Mouse (Mus musculus) intestine, postnatal 0 days (tissue): Measurements from ENCODE around the gene Steap2. TPM values are rescaled to one million over a fixed set of nuclear protein-coding genes. Genes with fewer than 3 reads are reported as not detected.

Experiments
- ATAC-seq: fragments of 200-750 bp; cut with Nextera tagmentation; 2 replicates; pipeline ENCODE4 v1.8.0; 2017; ENCODE audit warnings: mild to moderate bottlenecking, moderate TSS enrichment, moderate library complexity
- H3K27ac ChIP-seq: fragments of 300-500 bp; sonication (generic); 2 replicates; pipeline ENCODE4 v1.5.1; 2014; ENCODE audit warnings: mild to moderate bottlenecking, low read depth, low read length, moderate library complexity
- H3K27me3 ChIP-seq: fragments of 300-500 bp; sonication (generic); replicated peaks from 2 replicates; pipeline ENCODE4 v1.6.1; 2014; ENCODE audit warnings: low read length, mixed read lengths; ENCODE audit not compliant: control insufficient read depth, insufficient read depth
- H3K36me3 ChIP-seq: fragments of 300-500 bp; sonication (generic); 2 replicates; pipeline ENCODE4 v1.6.1; 2014; ENCODE audit warnings: mild to moderate bottlenecking, moderate library complexity; ENCODE audit not compliant: control insufficient read depth, insufficient read depth
- H3K4me1 ChIP-seq: fragments of 300-500 bp; sonication (generic); replicated peaks from 2 replicates; pipeline ENCODE4 v1.6.1; 2014; ENCODE audit warnings: antibody characterized with exemption, low read length, mixed read lengths; ENCODE audit not compliant: control insufficient read depth, insufficient read depth
- H3K4me2 ChIP-seq: fragments of 300-500 bp; sonication (generic); replicated peaks from 2 replicates; pipeline ENCODE4 v1.6.1; 2014; ENCODE audit warnings: low read depth, mild to moderate bottlenecking, moderate library complexity
- H3K4me3 ChIP-seq: fragments of 300-500 bp; sonication (generic); 2 replicates; pipeline ENCODE4 v1.5.1; 2014; ENCODE audit warnings: low read depth, low read length
- H3K9ac ChIP-seq: fragments of 300-500 bp; sonication (generic); 2 replicates; pipeline ENCODE4 v1.6.1; 2014; ENCODE audit warnings: mild to moderate bottlenecking, low read depth, low read length
- H3K9me3 ChIP-seq: fragments of 300-500 bp; sonication (generic); 2 replicates; pipeline ENCODE4 v1.6.1; 2016; ENCODE audit warnings: mixed run types; ENCODE audit not compliant: control insufficient read depth
- CTCF ChIP-seq: sonication (generic); IDR thresholded peaks from 2 replicates; pipeline ENCODE4 v1.5.1; 2016; ENCODE audit warnings: low read depth, mild to moderate bottlenecking, control low read depth, antibody characterized with exemption, moderate library complexity
- WGBS: fragments of 180-500 bp; shearing (Covaris S2); extraction: QIAGEN DNeasy Blood & Tissue Kit; methylation state at CpG from one replicate; pipeline ENCODE4 v1.1.7; 2014; 5-methylcytosine and 5-hydroxymethylcytosine counted together
- polyA plus RNA-seq: library from polyadenylated mRNA; unstranded; fragments of >200 nt; fragmentation: Nextera tagmentation; extraction: Ambion mirVana; gene quantifications from 2 replicates; pipeline ENCODE4 v1.2.1, GENCODE M21; 2015

Gene Steap2
- polyA plus RNA-seq, 1 experiment from 2014 or later: 6.9 TPM

DNA sequence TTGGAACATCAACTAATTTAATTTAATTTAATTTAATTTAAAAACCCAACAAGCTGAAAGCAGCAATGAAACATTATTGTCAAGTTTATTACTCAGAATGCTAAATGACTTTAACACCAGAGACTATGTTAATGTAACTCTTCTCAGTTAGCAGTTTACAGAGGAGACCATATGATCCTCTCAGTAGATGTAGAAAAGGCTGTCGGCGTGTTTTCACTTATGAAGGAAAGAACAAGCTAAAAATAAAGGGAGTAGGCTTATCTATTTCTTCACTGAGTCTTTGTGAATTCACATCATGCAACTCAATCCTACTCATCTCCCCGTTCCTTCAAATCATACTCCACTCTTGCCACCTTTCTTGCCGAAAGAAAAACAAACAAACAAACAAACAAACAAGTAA, 16.7 kb upstream of the Steap2 start:
- Histone ChIP-seq H3K4me1 (no peaks in the 10 kb centered on the region), H3K9me3 (no peaks in the 10 kb centered on the region), H3K4me2 (no peak overlapping the region), H3K27ac (no peak overlapping the region), H3K36me3 (no peaks in the 10 kb centered on the region), H3K27me3 (no peaks in the 10 kb centered on the region), H3K9ac (no peak overlapping the region), H3K4me3 (no peak overlapping the region)
- no peak for TF ChIP-seq CTCF
- WGBS: 73% methylated on average over 4 of the region's 4 CpGs
- no peak for ATAC-seq

DNA sequence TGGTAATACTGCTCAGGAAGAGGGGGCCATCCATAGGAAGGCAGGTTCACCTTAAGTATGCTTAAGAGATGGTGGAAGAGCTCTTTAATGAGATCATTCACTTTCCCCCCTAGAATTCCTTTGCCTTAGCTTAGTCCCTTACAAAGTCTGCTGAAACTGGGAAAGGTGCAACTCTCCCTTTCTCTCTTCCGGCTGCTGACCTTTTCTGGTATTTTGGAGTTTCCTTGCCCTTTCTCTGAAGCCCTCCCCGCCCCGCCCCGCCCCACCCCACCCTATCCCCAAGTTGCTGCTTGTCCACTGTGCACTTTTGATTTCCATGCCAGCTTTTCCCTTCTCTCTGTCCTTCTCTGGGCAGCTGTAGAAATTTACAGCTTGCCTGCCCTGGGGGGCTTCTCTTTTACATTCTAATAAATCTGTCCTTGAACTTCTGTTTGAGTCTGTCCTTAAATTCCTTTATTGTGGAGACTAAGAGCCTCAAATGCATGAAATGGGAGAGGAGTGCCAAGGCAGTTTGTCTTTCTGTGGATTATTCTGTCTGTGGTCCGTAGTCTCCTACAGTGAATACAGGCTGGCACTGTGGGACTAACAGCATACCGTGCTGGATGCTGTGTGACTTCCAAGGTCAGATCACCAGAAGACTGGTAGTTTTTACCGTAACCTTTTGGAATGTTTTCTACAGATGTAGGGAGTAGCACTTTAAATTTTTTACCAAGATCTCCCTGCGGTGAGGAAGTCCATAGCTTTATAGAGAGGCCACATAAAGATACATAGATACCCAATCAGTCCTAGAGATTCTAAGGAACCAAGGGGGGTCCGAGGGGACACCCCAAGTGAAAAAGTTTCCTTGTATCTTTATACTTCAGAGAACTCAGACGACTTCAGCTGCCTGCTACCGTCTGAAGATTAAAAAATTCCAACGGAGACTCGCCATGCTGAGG, 13.2 kb upstream of the Steap2 start:
- 41% methylated on average over 13 of the region's 13 CpGs for WGBS
- ATAC-seq: peak; percentile 51; the same call in 1 of the 2 replicates
- H3K4me1 ChIP-seq: no peaks in the 10 kb centered on the region
- H3K4me2 ChIP-seq: peak overlapping the region; percentile 54
- H3K27me3 ChIP-seq: no peaks in the 10 kb centered on the region
- H3K4me3 ChIP-seq: peak overlapping the region; percentile 35
- no peak overlapping the region for H3K27ac ChIP-seq
- no peaks in the 10 kb centered on the region for H3K9me3 ChIP-seq
- no peak for TF ChIP-seq CTCF
- no peaks in the 10 kb centered on the region for H3K36me3 ChIP-seq
- H3K9ac ChIP-seq: no peak overlapping the region

DNA sequence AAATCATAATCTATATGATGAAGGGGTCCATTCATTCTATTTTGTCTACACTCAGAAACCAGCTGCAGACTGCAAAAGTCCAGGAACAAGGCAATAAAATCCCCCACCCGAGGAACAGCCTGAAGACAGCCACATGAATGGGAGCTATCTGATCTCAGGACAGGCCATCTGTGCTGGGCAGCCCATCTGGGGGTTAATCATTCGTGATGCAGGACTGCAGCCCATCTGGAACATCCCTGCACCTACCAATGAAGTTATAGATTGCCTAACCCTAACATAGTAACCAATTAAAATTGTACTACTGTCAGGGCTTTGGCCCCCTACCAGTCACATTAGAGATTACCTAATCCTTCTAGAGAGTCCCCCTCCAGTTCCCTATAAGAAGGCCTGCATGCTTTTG, 10.6 kb upstream of the Steap2 start:
- no peak for ATAC-seq
- TF ChIP-seq CTCF: no peak
- Histone ChIP-seq H3K36me3 (no peaks in the 10 kb centered on the region), H3K4me2 (no peak overlapping the region), H3K4me1 (no peaks in the 10 kb centered on the region), H3K27ac (no peak overlapping the region), H3K9me3 (no peaks in the 10 kb centered on the region), H3K27me3 (no peaks in the 10 kb centered on the region), H3K9ac (no peak overlapping the region), H3K4me3 (no peak overlapping the region)
- WGBS: 19% methylated on average over 2 of the region's 2 CpGs

DNA sequence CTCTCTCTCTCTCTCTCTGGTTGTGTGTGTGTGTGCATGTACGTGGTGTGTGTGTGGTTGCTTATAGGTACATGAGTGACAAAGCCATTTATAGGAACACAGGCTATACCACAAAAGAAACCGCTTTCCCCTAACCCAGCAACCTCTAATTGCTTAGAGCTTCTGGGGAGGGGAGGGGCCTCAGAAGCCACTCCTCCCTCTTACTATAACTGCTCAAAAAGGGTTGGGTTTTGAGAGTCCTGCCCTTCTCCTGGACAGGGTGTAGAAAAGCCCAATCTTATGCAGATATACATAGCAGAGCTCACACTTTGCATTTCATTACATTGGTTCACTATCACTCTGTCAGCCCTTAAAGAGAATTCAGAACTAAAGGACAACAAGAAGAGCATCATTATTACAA, 6.0 kb upstream of the Steap2 start:
- no peak overlapping the region for H3K27ac ChIP-seq
- TF ChIP-seq CTCF: no peak
- H3K4me2 ChIP-seq: no peak overlapping the region
- H3K9me3 ChIP-seq: no peaks in the 10 kb centered on the region
- H3K4me1 ChIP-seq: no peaks in the 10 kb centered on the region
- no peaks in the 10 kb centered on the region for H3K36me3 ChIP-seq
- no peak overlapping the region for H3K9ac ChIP-seq
- H3K27me3 ChIP-seq: no peaks in the 10 kb centered on the region
- no peak overlapping the region for H3K4me3 ChIP-seq
- 79% methylated on average over 2 of the region's 2 CpGs for WGBS
- no peak for ATAC-seq

DNA sequence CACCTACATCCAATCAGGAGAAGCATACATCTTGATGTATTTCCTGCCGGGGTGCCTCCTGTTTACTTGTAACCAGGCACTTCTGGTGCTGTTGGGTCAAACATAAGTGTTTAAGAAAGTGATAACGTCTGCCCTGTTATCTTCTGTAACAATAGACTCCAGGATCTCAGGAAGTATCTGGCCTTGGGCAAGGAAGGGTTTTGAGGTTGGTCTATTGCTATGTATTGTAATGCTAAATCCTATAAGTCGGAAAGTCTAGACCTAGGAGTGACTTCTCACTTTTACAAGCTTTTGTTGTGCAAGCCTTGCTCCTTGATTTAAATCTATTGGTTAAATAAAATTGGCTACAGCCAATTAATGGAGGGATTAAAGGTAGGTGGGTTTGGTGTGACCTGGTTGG, 4.5 kb upstream of the Steap2 start:
- H3K4me3 ChIP-seq: no peak overlapping the region
- ATAC-seq: no peak

DNA sequence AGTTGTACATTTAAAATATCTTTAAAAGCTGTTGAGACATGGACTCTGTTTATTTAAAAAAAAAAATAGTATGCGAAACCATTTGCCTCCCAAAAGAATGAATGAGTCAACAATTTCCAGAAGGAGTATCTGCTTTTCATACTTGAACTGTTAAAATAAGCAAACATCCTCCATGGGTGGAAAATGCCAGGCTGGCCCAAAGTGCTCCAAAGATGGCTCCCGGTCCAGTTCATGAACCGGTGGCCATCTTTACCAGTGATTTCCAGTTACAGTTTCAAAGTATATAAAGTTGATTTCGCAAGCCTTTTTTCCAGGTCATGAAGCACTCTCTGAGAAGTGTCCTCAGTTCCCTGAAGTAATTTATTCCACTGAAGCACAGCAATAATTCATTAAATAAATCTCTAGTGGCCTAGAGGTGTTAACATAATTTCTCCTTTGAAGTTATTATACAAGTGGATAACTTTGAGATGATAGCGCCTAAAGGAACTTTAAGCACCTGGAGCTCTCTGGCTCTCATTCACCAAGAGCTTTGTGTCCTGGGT, 1.1 kb upstream of the Steap2 start:
- no peak for ATAC-seq
- TF ChIP-seq CTCF: no peak
- Histone ChIP-seq H3K27ac (no peak overlapping the region), H3K4me3 (no peak overlapping the region), H3K4me1 (no peaks in the 10 kb centered on the region), H3K36me3 (no peaks in the 10 kb centered on the region), H3K9me3 (no peaks in the 10 kb centered on the region), H3K27me3 (no peaks in the 10 kb centered on the region), H3K4me2 (no peak overlapping the region), H3K9ac (no peak overlapping the region)
- 84% methylated on average over 5 of the region's 5 CpGs for WGBS

More for the DNA sequence above, 4.5 kb upstream of the Steap2 start:
- no peaks in the 10 kb centered on the region for H3K27me3 ChIP-seq
- no peak overlapping the region for H3K9ac ChIP-seq
- H3K9me3 ChIP-seq: no peaks in the 10 kb centered on the region
- no peaks in the 10 kb centered on the region for H3K4me1 ChIP-seq
- no peak for TF ChIP-seq CTCF
- 49% methylated on average over 3 of the region's 3 CpGs for WGBS
- H3K4me2 ChIP-seq: no peak overlapping the region
- H3K36me3 ChIP-seq: no peaks in the 10 kb centered on the region
- H3K27ac ChIP-seq: no peak overlapping the region
